Mouse (Mus musculus) v-Abl transformed pro-B cells (cell line): ENCODE data around the gene Nktr.

ENCODE experiments used
- in situ Hi-C, 2 experiments: fragments of 400-800 bp; cut with MboI; formaldehyde crosslinking; loops; one replicate each; pipeline ENCODE4 v1.15.1; 2025; ENCODE audit not compliant: unreplicated experiment in 2 of 2

The Nktr gene

GRCm38 (mm10) chr9:121757835-121758814, 39.2 kb downstream of the Nktr start:
- in situ Hi-C loops = no loop called here

- in situ Hi-C loops = no loop called here
These were observed 40.4 kb downstream of the Nktr start, which contains the start of gene Zfp651 for GRCm38 (mm10) chr9:121759091-121760081. Gene Zfp651, plus strand, starts transcription at chr9:121759330.

GRCm38 (mm10) chr9:121760271-121761090, 41.5 kb downstream of the Nktr start:
- in situ Hi-C loops = no loop called here

- in situ Hi-C loops = no loop called here
These were observed 42.2 kb downstream of the Nktr start for GRCm38 (mm10) chr9:121761091-121761665.

- in situ Hi-C loops = no loop called here
These were observed 42.8 kb downstream of the Nktr start for GRCm38 (mm10) chr9:121761787-121762186.

- in situ Hi-C loops = no loop called here
These were observed 43.3 kb downstream of the Nktr start for GRCm38 (mm10) chr9:121762248-121762647.

- in situ Hi-C loops = no loop called here
These were observed 43.8 kb downstream of the Nktr start for GRCm38 (mm10) chr9:121762761-121763160.

- in situ Hi-C loops = no loop called here
These were observed 44.7 kb downstream of the Nktr start for GRCm38 (mm10) chr9:121763716-121764115.

GRCm38 (mm10) chr9:121765166-121765855, 46.3 kb downstream of the Nktr start:
- in situ Hi-C loops = no loop called here

GRCm38 (mm10) chr9:121772412-121772811, 53.4 kb downstream of the Nktr start:
- in situ Hi-C loops = no loop called here

GRCm38 (mm10) chr9:121775951-121776350, 57.0 kb downstream of the Nktr start:
- in situ Hi-C loops = no loop called here

- in situ Hi-C loops = no loop called here
These were observed 57.5 kb downstream of the Nktr start for GRCm38 (mm10) chr9:121776511-121776910.

- in situ Hi-C loops = no loop called here
These were observed 58.6 kb downstream of the Nktr start, which contains the start of gene Klhl40 for GRCm38 (mm10) chr9:121777484-121778065. Gene Klhl40, plus strand, starts transcription at chr9:121777607.

GRCm38 (mm10) chr9:121778066-121778624, 59.2 kb downstream of the Nktr start:
- in situ Hi-C loops = no loop called here

GRCm38 (mm10) chr9:121784801-121785200, 65.8 kb downstream of the Nktr start:
- in situ Hi-C loops = no loop called here

- in situ Hi-C loops = no loop called here
These were observed 66.3 kb downstream of the Nktr start for GRCm38 (mm10) chr9:121785261-121785660.

- in situ Hi-C loops = no loop called here
These were observed 67.4 kb downstream of the Nktr start for GRCm38 (mm10) chr9:121786359-121786758.

GRCm38 (mm10) chr9:121791206-121791605, 72.2 kb downstream of the Nktr start:
- in situ Hi-C loops = no loop called here
